Mouse (Mus musculus) layer of hippocampus, adult 2 months (tissue): ENCODE measurements around the gene Taok3. TPM values are rescaled to one million over a fixed set of nuclear protein-coding genes. Genes with fewer than 3 reads are reported as not detected.

Source experiments
- DNase-seq, 2 experiments: peaks; one replicate each; pipeline ENCODE4 v3.0.0; 2022; ENCODE audit warnings: low spot score in 2 of 2
- H3K27ac ChIP-seq: fragments of 200-600 bp; 2 replicates; pipeline ENCODE4 v1.8.1; 2022
- H3K4me3 ChIP-seq: fragments of 200-600 bp; 2 replicates; pipeline ENCODE4 v1.8.1; 2022; ENCODE audit warnings: mild to moderate bottlenecking
- CTCF ChIP-seq: fragments of 200-600 bp; conservative IDR thresholded peaks from 2 replicates; pipeline ENCODE4 v1.8.1; 2022; ENCODE audit warnings: antibody characterized with exemption, mild to moderate bottlenecking, moderate library complexity
- total RNA-seq, 2 experiments: library from RNA; stranded (reverse); gene quantifications; 2 replicates each; pipeline ENCODE4 v1.2.3; 2021

The Taok3 gene
- total RNA-seq, 2 experiments from 2014 or later = 57.0 to 60.8 TPM

DNA sequence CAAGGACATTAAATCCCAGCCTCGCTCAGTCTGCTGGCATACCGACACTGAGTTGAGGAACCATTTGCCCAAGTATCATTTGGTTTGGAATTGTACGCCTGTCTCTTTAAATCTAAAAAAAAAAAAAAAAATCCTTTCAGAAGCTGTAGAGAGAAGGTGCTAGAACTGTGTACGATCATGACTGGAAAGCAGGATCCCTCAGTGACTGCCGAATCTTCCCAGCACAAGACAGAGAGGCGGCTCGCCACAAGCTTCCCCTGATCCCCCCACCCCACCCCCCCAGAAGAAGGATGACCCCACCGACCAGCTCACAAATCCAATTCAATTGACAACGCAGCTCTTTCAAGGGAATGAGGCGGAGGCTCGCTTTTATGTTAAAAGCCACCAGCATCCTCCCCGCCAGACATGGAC, 120.4 kb downstream of the Taok3 start:
- H3K4me3 ChIP-seq = peak overlapping the region; percentile 73
- DNase-seq = peak in 1 of 2 experiments; percentile 36
- no peak for TF ChIP-seq CTCF

GRCm38 (mm10) chr5:117240761-117241322, 120.9 kb downstream of the Taok3 start:
- TF ChIP-seq CTCF = no peak
- Histone ChIP-seq H3K27ac (peak overlapping the region; percentile 98), H3K4me3 (peak overlapping the region; percentile 73)
- DNase-seq = peak; percentile 53 to 61

More for the DNA sequence above, 120.4 kb downstream of the Taok3 start:
- H3K27ac ChIP-seq = peak overlapping the region; percentile 98

GRCm38 (mm10) chr5:117241935-117242531, 122.1 kb downstream of the Taok3 start:
- H3K27ac ChIP-seq = peak overlapping the region; percentile 98
- peak overlapping the region; percentile 73 for H3K4me3 ChIP-seq
- peak; percentile 57 to 60 for DNase-seq
- no peak for TF ChIP-seq CTCF

GRCm38 (mm10) chr5:117242671-117243478, 122.9 kb downstream of the Taok3 start:
- H3K4me3 ChIP-seq = peak overlapping the region; percentile 73
- H3K27ac ChIP-seq = peak overlapping the region; percentile 75
- no peak for TF ChIP-seq CTCF
- DNase-seq = peak; percentile 19 to 35

DNA sequence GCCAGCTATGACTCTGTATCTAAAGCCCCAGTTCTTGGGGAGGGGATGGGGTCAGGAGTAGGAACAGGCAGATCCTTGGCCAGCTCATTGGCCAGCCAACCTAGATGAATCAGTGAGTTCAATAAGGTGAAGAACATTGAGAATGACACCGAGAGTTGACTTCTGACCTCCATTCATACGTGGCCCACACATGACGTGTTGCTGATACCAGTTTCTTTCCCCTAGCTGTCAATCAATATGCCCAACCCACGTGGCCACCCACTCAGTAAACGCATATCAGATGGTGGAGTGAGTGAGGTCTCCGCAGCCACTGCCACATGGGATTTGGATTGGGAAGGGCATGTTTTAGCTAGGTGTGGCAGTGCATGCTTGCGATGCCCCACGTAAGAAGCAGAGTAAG, 125.2 kb downstream of the Taok3 start:
- DNase-seq = no peak
- Histone ChIP-seq H3K27ac (no peak overlapping the region), H3K4me3 (no peak overlapping the region)
- TF ChIP-seq CTCF = no peak

GRCm38 (mm10) chr5:117248351-117248750, 128.4 kb downstream of the Taok3 start:
- Histone ChIP-seq H3K27ac (peak overlapping the region; percentile 41), H3K4me3 (no peak overlapping the region)
- TF ChIP-seq CTCF = no peak
- peak in 1 of 2 experiments; percentile 15 for DNase-seq

- DNase-seq = peak in 1 of 2 experiments; percentile 46
- no peak for TF ChIP-seq CTCF
- no peak overlapping the region for H3K27ac ChIP-seq
- no peak overlapping the region for H3K4me3 ChIP-seq
Observed at GRCm38 (mm10) chr5:117250796-117251195, 130.9 kb downstream of the Taok3 start.

- no peak overlapping the region for H3K27ac ChIP-seq
- no peak for TF ChIP-seq CTCF
- no peak for DNase-seq
- H3K4me3 ChIP-seq = no peak overlapping the region
Observed at GRCm38 (mm10) chr5:117251763-117252162, 131.8 kb downstream of the Taok3 start.

DNA sequence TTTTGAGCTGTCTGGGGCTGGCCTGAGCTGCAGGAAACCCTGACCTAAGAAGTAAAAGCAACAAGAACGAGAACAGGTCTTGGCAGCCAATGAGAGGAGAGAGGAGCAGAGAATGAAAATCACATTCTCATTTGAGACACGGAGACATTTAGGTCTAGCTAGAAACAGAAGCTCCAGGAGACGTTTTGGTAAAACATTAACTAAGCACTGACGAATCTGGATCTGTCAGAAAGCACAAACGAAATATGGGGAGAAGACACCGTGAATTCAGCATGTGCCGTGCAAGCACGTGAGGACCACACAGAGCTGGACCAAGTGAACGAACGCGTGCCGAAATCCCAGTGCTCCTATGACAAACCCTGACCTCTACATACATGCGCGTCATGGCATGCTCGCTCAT, 138.3 kb downstream of the Taok3 start:
- Histone ChIP-seq H3K27ac (no peak overlapping the region), H3K4me3 (no peak overlapping the region)
- TF ChIP-seq CTCF = no peak
- no peak for DNase-seq

- no peak for DNase-seq
- Histone ChIP-seq H3K4me3 (no peak overlapping the region), H3K27ac (no peak overlapping the region)
- TF ChIP-seq CTCF = no peak
Observed at GRCm38 (mm10) chr5:117263566-117263965, 143.6 kb downstream of the Taok3 start.

- Histone ChIP-seq H3K27ac (no peak overlapping the region), H3K4me3 (no peak overlapping the region)
- TF ChIP-seq CTCF = no peak
- DNase-seq = no peak
Observed at GRCm38 (mm10) chr5:117264701-117265100, 144.8 kb downstream of the Taok3 start.

DNA sequence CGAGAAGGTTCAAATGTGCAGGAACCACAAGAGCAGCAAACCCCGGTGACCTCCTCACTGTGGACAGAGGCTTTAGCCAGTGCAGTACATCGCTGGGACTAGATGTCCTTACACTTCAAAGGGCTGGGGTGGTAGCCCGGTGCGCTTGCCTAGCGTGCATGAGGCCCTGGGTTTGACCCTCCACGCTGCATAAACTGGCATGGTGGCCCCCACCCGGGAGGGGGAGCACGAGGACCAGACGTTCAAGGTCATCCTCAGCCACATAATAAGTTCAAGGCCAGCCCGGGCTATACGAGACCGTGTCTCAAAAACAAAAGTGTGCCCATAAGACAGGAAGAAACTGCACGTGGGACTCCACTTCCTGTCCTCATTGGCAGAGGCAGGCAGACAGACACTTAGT, 148.0 kb downstream of the Taok3 start:
- DNase-seq = no peak
- no peak overlapping the region for H3K27ac ChIP-seq
- TF ChIP-seq CTCF = no peak
- no peak overlapping the region for H3K4me3 ChIP-seq

DNA sequence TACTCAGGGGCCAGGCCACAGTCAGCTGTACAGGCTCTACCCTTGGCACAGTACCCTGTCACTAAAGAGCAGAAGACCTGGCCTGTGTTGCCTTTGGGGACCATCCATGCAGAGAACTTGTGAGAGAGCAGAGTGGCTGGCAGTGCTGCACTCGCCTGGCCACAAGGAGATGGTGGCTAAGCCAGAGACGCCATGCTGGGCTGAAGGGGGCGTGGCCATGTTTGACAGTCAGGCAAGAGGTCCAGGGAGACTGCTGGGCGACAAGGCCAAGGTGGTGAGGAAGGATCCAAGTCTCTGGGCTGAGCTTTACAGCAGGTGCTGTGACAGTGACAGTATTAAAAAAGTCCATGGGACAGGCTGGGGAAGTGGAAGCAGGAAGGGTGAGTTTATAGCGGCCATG, 148.8 kb downstream of the Taok3 start:
- no peak for TF ChIP-seq CTCF
- DNase-seq = no peak
- H3K27ac ChIP-seq = no peak overlapping the region
- no peak overlapping the region for H3K4me3 ChIP-seq
